Mouse (Mus musculus) urinary bladder, adult 18-20 months (tissue): ENCODE measurements around the gene Hacd3.

ENCODE experiments used
- DNase-seq, 2 experiments: peaks; one replicate each; pipeline ENCODE4 v3.0.0; 2022; ENCODE audit warnings: low spot score in 2 of 2, mixed read lengths in 2 of 2

Gene Hacd3

DNA sequence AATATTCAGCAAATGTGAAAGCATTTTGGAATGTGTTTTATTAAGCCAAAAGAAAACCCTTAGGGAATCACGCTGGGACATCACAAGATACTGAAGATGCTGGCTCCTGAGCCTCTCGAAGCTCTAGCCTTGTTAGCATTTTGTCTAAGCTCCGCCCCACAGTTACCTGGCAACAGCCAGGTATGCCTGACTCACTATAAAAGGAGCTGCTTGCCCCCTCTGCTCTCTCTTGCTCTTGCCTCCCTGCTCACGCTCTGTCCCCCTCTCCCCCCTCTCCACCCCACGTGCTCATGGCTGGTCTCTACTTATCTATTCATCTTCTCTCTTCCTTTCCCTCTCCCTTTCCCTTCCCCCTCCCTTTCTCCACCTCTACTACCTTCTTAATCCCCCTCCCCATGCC is 69.4 kb downstream of the Hacd3 start:
- DNase-seq = no peak

DNA sequence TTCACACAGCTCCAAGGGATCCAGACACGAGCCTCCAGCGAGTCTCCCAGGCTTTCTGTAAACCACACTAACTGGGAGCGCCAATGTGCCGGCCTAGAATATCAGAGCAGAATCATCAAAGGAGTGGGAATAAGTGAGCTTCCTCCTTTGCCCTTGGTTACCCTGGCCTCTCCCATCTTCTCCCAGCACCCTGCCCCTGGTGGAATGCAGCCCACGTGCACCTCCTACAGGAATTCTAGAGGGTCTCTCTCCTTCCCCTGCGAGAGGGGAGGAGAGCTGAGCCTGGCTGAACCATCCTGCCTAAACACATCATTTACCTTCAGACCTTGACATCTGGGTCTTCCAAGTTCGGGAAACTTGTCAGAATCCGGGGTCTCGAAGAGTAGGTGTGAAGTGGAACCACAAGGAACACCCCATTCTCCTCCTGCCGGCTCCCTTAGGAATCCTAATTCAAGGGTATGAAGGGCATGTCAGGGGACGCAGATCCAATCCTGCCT is 70.3 kb downstream of the Hacd3 start, which contains the start of gene Slc24a1:
TSS of gene Slc24a1 (minus strand) at position 447 of the 497 bp plus-strand sequence.
- DNase-seq = no peak

- DNase-seq = no peak
Observed at GRCm38 (mm10) chr9:64947483-64948095, 73.9 kb downstream of the Hacd3 start.

DNA sequence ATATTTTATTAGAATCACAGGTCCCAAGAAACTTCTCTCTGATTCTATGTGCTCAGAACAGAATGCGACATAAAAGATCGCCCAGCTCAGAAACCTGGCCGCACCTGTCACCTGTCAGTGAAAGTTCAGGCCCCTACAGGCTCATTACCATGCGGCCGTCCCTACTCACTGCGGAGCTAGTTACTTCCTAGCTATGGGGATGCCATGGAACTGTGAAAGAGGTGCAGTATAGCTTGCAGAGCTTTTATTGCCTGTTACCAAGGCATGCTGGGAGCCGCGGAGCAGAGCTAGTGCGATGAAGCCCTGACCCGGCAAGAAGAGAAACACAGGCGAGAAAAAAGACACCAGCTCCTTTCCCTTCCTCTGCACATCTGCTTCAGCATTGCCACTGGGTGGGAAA is 77.5 kb downstream of the Hacd3 start:
- no peak for DNase-seq

DNA sequence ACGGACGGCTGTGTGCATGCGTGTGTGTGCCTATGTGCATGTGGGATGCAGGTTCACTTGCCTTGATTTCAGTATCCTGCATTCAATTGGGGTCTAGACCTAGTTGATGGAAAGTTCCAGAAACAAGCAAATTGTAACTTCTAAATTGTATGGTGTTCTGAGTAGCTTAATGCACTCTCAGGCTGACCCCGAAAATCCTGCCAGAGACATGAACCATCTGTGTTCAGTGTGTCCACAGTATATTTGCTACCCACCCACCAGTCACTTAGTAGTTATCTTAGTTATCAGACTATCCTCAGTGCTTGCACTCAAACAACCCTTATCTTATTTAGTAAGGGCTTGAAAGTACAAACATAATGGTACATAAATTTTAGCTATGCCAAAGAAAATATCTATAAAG is 79.8 kb downstream of the Hacd3 start:
- no peak for DNase-seq

DNA sequence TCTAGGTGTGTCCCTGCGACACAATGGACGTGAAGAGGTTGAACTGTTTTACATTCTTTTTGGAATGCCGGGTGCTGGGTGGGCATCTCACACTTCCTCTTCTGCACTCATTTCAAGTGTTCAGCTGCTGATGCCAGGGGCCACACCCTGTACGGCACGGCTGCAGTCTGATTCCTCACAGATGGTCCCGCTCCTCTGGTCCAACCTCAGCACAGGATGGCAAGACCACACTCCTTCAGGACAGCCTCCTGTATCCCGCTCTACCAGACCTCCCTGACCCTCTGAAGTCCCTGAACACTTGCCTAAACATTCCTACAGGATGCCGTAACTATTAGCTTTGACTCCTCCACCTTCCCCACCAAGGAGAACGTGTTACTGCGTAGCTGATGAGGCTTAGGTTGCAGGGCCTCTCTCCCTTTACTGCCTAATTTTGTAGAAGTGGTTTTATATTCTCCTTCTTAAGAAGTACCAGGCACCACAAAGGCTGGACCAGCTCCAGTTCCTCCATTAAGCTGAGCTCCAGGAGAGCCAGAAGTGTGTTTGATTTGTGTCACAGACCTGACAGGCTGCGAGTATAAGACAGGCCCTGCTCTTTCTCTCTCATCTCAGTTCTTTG is 80.7 kb downstream of the Hacd3 start:
- DNase-seq = no peak

DNA sequence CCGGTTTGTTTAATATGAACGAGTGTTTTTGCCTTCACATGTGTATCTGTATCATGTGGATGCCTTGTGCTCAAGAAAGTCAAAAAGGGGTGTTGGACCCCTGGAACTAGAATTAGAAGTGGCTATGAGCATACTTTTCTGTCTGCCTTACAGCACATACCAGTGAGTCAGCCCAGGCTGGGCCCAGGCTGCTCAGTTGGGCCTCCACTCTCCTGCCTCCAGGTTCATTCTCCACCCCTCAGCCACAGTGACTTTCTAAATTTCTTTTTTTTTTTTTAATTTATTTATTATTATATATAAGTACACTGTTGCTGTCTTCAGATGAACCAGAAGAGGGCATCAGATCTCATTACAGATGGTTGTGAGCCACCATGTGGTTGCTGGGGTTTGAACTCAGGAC is 81.7 kb downstream of the Hacd3 start:
- DNase-seq = no peak

DNA sequence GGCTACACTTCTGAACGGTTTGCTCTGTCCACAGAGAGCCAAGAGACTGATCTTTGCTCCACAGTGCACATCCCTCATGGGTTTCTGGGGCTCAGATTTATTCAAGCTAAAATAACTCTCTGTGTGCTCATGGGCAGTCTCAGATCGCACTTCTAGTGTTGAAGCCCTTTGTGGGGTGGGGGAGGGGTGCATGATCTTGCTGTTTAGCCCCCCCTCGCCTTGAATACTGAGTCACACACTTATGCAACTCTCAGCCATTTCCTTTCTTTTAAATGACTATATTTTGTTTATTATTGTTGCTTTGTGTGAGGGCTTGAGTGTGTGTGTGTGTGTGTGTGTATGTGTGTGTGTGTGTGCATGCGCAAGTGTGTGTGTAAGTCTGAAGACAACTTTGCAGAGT is 82.2 kb downstream of the Hacd3 start:
- no peak for DNase-seq

DNA sequence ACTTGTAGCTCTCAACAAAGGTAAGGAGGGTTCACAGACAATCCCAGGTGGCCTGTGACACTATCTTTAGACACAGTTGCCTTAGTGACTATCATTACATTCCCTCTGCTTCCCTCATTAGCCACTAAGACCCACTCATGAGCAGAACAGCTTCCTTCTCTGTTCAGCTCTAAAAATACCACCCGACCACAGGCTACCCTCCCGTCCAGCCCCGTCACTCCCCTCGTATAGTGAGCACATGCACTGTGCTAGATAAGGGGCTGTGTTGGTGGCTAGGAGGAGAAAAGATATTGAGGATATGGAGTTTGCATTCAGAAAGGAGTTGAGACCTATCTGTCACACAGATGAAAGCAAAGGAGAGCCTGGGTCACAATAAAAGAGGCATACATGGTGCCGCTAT is 83.0 kb downstream of the Hacd3 start:
- no peak for DNase-seq

GRCm38 (mm10) chr9:64937491-64937890 is 84.0 kb downstream of the Hacd3 start:
- DNase-seq = no peak
